Mouse (Mus musculus) urinary bladder, adult 18-20 months (tissue): ENCODE data around the gene Ncs1.

Experiments used
- DNase-seq, 2 experiments: peaks; one replicate each; pipeline ENCODE4 v3.0.0; 2022; ENCODE audit warnings: low spot score in 2 of 2, mixed read lengths in 2 of 2

The Ncs1 gene

DNA sequence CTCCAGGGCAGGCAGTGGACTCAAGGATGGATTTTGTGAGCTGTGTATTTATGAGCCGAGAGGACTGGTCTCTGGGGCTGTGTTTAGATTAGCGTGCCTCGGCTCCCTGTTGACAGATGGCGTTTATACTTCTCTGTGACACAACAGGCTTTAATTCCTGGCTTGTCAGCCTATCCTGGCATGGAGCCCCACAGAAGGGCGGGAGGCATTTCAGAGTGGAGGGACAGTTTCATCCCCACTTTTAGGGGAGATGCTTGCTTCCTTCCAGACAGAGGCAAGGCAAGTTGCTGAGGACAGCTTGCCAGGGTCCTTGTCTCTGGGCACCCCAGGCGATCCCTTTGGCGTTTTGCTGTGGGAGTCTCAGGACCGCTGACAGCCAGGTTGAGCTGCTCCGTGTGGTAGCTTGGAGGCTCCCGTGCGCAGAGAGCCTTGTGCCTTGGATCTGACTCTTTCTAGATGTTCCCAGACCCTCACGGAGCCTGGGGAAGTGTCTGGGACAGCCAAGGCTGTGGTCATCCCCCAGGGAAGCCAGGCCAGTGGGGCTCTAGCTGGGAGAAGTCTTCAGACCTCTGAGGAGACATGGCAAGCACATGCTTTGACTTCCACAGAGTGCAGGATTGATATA is 92.2 kb downstream of the Ncs1 start:
- peak in 1 of 2 experiments; percentile 13 for DNase-seq

DNA sequence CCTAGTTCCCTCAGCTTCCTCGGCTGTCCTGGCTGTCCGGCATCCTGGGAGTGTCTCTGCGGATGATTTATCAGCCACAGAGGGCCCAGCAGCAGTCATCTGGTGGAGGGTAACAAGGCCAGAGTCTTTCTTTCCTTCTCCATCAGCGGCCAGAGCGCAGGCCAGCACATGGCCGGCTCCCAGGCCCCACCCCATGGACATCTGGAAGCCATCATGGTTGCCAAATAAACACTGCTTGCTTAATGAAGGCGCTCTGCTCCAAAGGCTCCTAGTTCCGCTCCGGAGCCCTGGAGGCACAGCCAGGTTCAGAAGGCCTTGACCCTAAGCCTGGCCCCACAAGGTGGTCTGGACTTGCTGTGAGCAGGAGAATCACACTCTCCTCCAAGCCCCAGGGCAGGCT is 94.2 kb downstream of the Ncs1 start:
- peak; percentile 21 to 64 for DNase-seq

DNA sequence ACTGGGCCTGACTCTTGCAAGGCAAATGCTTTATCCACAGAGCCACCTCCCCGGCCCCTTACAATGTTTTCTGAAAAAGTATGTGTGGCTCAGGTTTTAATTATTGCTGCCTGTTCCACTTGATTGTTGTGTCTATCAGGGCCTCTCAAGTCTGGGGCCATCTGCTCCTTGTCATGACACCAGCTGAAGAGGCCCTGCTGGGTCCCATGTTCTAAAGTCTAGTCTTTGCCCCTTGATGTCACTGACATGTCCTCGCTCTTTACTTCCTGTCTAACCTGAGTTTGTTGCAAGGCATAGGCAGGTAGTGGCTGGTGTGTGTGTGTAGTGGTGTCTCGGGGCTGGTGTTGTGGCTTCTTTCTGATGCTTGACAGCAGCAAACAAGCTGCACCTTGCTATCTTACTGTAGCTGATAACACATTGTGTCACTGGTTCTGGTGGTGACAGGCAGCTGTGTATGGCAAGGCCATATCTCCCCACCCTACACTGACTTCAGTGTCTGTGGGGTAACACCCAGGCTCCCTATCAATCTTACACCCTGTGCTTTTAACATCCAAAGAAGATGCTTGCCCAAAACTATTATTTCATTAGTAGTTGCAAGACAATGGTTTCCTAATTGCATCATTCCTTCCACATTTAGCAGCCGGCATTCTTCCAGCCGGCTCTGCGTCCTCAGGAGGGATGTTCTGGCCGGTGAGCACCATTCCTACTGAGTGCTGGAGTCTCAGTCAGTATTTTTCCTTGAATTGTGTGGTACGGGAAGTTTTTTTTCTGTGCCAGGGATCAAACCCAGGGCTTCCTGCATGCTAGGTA is 96.3 kb downstream of the Ncs1 start:
- DNase-seq = no peak
